Mouse (Mus musculus) gastrocnemius, postnatal 4 days (tissue): ENCODE measurements around the gene Lmna. TPM values are rescaled to one million over a fixed set of nuclear protein-coding genes. Genes with fewer than 3 reads are reported as not detected.

Source experiments
- DNase-seq, 2 experiments: peaks; one replicate each; pipeline ENCODE4 v3.0.0; 2021 to 2022; ENCODE audit warnings: low spot score in 2 of 2, mixed read lengths in 2 of 2
- total RNA-seq, 2 experiments: library from RNA; stranded (reverse); gene quantifications; 2 replicates each; pipeline ENCODE4 v1.2.3; 2021

Gene Lmna
- total RNA-seq, 2 experiments from 2014 or later, result 355 to 365 TPM

DNA sequence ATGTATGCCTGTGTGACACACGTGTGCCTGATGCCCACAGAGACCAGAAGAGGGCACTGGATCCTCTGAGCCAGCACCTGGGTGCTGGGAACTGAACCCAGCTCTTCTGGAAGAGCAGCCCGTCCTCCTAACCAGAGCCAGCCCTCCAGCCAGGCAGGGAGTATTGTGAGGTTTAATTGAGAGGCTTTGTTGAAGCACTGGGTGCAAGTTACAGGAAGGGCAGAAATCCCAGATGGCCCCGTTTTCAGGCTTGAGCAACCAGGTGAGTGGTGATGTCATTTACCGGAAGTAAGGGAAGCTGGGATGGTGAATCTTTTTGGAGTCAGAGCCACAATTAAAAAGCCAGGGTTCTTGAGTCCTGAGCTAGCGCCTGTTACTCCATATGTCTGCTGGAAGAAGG lies 15.3 kb upstream of the Lmna start:
- DNase-seq, result no peak

GRCm38 (mm10) chr3:88523027-88523426 lies 13.3 kb upstream of the Lmna start:
- no peak for DNase-seq

DNA sequence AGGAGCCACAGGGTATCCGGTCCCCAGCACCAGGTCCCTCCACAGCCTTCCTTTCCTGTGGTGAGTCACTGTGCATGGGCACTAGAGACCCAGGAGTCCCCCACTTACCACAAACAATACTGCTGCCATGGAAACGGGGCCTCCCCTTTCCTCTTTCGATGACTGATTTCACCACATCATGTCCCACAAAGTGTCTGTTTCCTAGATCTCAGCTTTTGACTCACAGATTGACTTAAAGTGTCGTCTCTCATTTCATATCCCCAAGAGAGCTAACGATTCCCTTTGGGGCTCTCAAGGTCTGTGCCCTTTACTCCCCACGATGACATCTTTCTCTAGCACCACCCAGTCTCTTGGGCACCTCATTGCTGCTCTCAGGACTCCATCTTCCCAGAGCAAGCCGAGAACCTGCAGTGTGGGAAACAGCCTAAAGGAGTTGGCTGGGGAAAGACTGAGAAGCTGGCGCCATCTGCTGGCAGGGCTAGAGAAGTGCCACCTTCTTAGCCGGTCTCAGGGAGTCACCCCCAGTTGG lies 12.1 kb upstream of the Lmna start:
- DNase-seq, result peak in 1 of 2 experiments; percentile 71

DNA sequence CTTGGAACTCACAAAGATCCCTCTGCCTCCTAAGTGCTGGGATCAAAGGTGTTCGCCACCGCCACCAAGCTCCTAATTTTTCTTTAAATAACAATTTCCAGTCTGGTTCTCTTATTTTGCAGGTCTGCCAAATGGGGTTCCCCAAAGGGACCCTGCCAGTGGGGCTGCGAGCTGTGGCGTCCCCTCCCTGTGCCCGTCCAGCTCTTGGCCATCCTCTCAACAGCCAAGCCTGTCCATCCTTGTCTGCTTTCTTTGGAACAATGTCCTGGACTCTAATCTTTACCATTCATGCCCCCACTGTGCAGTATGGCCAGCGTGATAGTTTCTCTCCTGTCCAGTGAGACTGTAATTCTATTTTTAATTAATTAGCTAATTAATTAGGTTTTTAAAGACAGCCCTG lies 11.4 kb upstream of the Lmna start:
- no peak for DNase-seq

DNA sequence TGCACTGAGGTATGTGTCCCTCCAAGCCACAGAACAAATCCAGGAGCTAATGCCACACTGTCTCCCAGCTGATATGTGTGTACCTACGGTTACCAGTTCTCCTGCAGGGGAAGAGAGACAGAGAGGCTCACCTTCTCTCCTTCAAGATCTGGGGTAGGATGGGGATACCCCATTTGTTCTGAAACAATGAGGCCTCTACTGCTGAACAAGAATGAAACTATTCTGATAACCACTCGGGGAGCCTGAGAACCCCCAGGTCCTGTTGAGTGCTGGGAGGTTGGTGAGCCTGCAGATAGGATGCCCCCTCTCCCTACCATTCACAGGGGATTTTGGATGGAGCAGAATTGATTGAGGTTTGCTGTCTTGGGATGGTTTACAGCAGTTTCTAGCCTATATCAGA lies 10.3 kb upstream of the Lmna start:
- no peak for DNase-seq

DNA sequence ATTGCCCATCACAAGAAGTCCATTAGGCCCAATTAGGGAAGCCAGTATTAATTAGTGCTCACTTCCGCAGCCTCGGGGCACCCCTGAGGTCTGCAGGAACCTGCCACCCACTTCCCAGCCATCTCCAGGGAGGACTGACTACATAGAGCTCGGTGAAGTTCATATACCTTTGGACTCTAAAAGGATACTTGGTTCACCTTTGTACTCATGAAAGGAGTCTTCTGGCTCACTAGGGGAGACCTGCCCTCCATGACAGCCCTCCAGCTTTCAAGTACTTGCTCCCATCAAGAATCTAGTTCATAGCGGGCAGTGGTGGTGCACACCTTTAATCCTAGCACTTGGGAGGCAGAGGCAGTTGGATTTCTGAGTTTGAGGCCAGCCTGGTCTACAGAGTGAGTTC lies 8.7 kb upstream of the Lmna start:
- no peak for DNase-seq

- no peak for DNase-seq
Measured at GRCm38 (mm10) chr3:88516407-88516806, 6.7 kb upstream of the Lmna start.

DNA sequence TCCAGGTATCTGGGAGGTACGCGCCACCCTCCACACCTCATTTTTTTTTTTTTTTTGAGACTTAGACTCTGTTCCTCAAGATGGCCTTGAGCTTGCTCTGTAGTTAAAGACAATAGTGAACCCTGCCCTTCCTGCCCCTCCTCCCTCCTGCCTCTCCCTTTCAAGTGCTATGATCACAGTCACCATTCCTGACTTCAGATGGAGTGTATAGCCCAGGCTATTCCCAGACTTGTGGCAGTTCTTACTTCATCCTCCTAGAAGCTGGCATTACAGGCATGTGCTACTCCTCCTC lies 5.3 kb upstream of the Lmna start:
- no peak for DNase-seq

DNA sequence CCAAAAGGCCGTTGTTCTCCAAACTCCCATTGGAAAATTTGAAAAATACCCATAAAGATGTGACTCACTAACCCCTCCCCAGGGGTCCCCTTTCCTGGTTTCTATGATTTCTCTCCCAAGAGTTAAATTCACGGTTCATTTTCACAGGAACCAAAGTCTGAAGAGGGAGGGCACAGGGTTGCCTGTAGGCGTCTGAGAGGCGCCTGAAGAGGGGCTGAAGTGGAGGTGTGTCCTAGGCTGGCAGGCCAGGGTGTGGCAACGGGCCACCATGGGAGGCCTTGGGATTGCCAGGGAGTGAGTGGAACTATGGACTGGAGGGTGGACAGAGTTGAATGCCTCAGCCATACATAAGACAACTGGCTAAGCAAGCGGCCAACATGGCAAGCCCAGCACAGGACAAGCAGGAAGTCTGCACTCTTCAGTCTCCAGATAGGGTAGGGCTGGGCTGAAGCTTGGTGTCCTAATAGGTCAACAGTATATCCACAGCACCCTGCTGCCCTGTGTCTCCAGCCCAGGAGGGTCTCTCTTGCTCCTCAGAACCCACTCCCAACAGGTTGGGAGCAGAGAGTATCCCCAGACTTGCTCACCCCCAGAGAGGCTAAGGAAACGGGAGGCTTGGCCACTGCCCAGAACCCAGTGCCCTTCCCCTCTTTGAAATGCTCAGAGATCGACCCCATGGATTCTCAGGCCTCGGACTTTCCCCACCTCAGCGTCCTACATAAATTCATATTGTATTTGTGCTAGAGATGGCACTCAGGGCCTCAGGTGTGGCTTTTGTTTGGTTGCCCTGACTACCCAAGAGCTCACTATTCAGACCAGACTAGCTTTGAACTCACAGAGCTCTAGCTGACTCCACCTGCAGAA lies 4.7 kb upstream of the Lmna start:
- DNase-seq, result peak; percentile 16 to 26

GRCm38 (mm10) chr3:88513546-88514115 lies 3.9 kb upstream of the Lmna start:
- DNase-seq, result peak in 1 of 2 experiments; percentile 12

DNA sequence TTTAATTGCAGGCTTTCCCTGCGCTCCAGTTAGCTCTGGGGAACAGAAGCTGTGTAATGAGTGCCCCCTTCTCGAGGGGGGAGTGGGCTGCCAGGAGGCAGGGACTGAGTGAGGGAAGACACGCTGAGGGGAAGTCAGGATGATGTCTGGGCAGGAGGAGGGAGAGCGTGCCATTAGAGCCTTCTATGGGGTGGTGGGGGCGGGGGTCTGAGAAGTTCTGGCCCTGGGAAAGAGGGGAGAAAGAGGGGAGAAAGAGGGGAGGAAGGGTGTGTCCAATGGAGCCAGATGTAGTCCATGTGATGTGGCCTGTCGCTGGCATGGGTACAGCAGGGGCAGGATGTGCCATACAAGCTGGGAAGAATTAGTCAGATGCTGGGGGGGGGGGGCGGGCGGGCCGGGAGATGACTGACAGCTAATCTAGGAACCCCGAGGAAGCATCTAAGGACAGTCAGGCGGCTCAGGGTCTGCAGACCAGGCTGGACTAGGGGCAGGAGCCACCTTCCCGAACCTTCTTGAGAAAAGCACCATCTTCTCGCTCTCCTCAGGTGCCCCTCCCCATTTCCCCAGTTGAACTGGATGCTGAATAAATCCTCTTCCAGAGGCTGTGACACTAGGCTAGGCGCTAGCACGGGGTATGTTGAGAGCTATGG lies 3.3 kb upstream of the Lmna start:
- peak in 1 of 2 experiments; percentile 44 for DNase-seq

GRCm38 (mm10) chr3:88512141-88512895 lies 2.6 kb upstream of the Lmna start:
- peak in 1 of 2 experiments; percentile 14 for DNase-seq

GRCm38 (mm10) chr3:88511559-88511958 lies 1.8 kb upstream of the Lmna start:
- no peak for DNase-seq

- DNase-seq, result no peak
Measured at GRCm38 (mm10) chr3:88510421-88511289, 899 bp upstream of the Lmna start.

DNA sequence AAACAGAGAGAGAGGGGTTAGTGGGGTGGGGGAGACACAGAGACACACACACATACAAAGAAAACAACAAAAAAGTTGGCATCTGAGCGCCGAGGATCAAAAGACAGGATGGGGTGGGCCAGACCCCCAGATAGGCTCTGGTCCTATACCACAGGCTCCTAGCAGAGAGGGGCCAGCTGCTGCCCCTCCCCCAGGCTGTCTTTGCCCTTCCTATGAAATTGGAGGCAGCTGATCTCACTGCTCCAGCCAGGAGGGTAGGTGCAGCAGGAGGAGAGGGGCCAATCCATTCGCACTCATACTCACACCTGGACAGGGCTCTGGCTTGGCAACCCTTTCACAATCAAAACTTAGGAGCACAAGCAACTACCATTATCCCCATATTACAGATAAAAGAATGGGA lies 506 bp downstream of the Lmna start:
- no peak for DNase-seq

DNA sequence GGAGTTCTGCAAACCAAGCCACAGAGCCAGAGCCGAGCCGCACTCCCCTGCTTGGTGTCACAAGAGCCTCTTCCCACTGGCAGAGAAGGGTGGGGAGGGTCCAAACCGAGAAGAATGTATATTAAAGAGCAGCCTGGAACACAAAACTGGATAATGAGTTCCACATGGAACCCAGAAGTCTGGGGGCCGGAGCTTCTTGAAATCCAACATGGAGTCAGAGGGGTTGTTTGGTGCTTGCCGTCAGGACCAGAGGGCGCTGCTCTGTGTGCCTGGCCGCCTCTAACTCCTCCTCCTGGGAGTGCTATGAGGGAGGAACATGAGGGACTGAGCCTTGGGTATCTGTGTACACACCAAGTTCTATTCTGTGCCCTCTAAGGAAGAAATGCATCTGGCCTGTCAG lies 4.0 kb downstream of the Lmna start:
- DNase-seq, result no peak

DNA sequence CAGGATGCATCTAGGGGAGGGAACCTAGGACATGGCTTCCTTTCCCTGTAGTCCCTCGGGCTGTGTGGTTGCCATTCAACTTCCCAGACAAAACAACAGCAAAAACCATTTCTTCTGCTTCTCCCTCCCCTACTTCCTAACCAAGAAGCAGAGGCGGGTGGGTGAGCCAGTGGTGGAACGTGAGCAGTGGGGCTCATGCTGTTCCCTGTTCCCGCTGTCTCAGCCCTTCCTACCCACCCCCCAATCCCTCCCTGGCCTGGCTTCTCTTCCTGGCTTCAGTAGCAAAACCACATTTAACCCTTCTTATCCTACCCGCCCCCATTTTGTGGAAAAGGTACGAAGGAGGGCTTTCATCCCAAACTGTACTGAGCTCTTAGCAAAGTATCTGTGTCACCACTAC lies 4.7 kb downstream of the Lmna start:
- DNase-seq, result no peak

GRCm38 (mm10) chr3:88503881-88504746 lies 5.6 kb downstream of the Lmna start:
- no peak for DNase-seq

DNA sequence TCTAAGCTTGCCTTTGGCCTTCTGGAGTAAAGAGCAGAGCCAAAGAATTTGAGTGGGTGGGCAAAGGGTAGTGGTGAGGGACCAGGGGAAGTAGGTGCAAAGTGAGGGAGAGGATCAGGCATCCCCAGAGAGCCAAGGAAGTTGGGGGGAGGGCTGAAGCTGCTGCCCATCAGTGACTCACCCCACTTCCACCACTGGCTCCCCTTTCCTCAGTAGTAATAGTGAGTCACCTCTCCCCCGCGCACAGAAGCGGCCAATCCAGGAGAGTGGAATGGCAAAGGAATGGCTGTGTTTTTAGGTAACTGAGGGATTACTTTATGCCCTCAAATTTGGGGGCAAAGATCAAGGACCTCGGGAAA lies 6.3 kb downstream of the Lmna start:
- DNase-seq, result no peak
